Comparison of ENCODE assay signal across 8 mouse cellular contexts in the genomic region with DNA sequence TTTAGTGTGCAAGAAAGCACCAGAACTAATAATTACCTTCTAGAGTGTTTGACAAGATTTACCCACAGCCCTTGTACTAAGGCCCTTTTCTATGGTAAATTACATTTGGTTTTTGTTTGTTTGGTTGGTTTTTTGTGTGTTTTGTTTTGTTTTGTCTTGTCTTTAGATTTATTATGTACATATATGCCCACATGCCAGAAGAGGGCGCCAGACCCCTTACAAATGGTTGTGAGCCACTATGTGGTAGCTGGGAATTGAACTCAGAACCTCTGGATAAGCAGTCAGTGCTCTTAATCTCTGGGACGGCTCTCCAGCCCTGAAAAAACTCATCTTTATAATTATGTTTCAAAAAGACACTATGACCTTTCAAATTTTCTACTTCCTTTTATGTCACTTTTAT. TPM values are rescaled to one million over a fixed set of nuclear protein-coding genes. Genes with fewer than 3 reads are reported as not detected.
DNase-seq lines count a peak whose midpoint lies in the region; ATAC-seq lines count a peak whose summit lies in the region.

No protein-coding gene starts in this region.

- no peak for ATAC-seq in forebrain, embryonic 14.5 days
- ATAC-seq in forebrain, embryonic 15.5 days (replicated peaks), result no peak
- ATAC-seq in midbrain, embryonic 14.5 days (ENCODE audit: low FRiP score, low TSS enrichment), result no peak

- no peak overlapping the region for H3K9ac ChIP-seq in forebrain, embryonic 14.5 days (ENCODE audit: low read length)
- no peak overlapping the region for H3K9ac ChIP-seq in forebrain, embryonic 15.5 days (replicated peaks)
- no peak overlapping the region for H3K9ac ChIP-seq in midbrain, embryonic 14.5 days (replicated peaks; ENCODE audit: low read length)

- WGBS in forebrain, embryonic 14.5 days, result 22% methylated on average over 2 of the region's 2 CpGs
- WGBS in forebrain, embryonic 15.5 days, result 20% methylated on average over 2 of the region's 2 CpGs
- 21% methylated on average over 2 of the region's 2 CpGs for WGBS in midbrain, embryonic 14.5 days
- WGBS in midbrain, embryonic 10.5 days, result 28% methylated on average over 2 of the region's 2 CpGs

- H3K27me3 ChIP-seq in forebrain, embryonic 14.5 days (replicated peaks; ENCODE audit: control insufficient read depth, insufficient read depth, low read length), result no peaks in the 10 kb centered on the region
- no peaks in the 10 kb centered on the region for H3K27me3 ChIP-seq in forebrain, embryonic 15.5 days
- H3K27me3 ChIP-seq in midbrain, embryonic 14.5 days (ENCODE audit: control insufficient read depth, insufficient read depth, low read length), result no peaks in the 10 kb centered on the region
- H3K27me3 ChIP-seq in midbrain, embryonic 10.5 days (ENCODE audit: low read depth, poor library complexity, severe bottlenecking), result no peaks in the 10 kb centered on the region

- H3K9me3 ChIP-seq in forebrain, embryonic 14.5 days (replicated peaks; ENCODE audit: control insufficient read depth, low read length), result no peaks in the 10 kb centered on the region
- no peaks in the 10 kb centered on the region for H3K9me3 ChIP-seq in forebrain, embryonic 15.5 days
- H3K9me3 ChIP-seq in midbrain, embryonic 14.5 days (ENCODE audit: control insufficient read depth, low read length), result no peaks in the 10 kb centered on the region
- peaks cover 3% of the 10 kb centered on the region; the same call in 1 of the 2 replicates for H3K9me3 ChIP-seq in midbrain, embryonic 10.5 days (replicated peaks)

- H3K4me1 ChIP-seq in forebrain, embryonic 14.5 days (ENCODE audit: control insufficient read depth, insufficient read depth, low read length), result no peaks in the 10 kb centered on the region
- H3K4me1 ChIP-seq in forebrain, embryonic 15.5 days, result no peaks in the 10 kb centered on the region
- H3K4me1 ChIP-seq in midbrain, embryonic 14.5 days (ENCODE audit: control insufficient read depth, insufficient read depth, low read length), result no peaks in the 10 kb centered on the region
- peaks cover 3% of the 10 kb centered on the region for H3K4me1 ChIP-seq in midbrain, embryonic 10.5 days

- peak; percentile 51 for DNase-seq in forebrain, embryonic 14.5 days (ENCODE audit: low spot score)
- peak; percentile 57 for DNase-seq in midbrain, embryonic 14.5 days
- DNase-seq in midbrain, embryonic 10.5 days (ENCODE audit: low spot score), result no peak
- peak; percentile 68 to 76 for DNase-seq in adrenal gland, postnatal 36 days
- peak; percentile 47 for DNase-seq in forelimb bud, embryonic 11.5 days (ENCODE audit: low read depth, low spot score)
- peak; percentile 41 for DNase-seq in retina, postnatal 1 day
- DNase-seq in gastrocnemius, postnatal 25 days, result no peak

- no peak overlapping the region for H3K4me3 ChIP-seq in forebrain, embryonic 14.5 days (ENCODE audit: low read depth, low read length)
- H3K4me3 ChIP-seq in forebrain, embryonic 15.5 days, result no peak overlapping the region
- H3K4me3 ChIP-seq in midbrain, embryonic 14.5 days (replicated peaks; ENCODE audit: low read depth, low read length), result no peak overlapping the region
- H3K4me3 ChIP-seq in midbrain, embryonic 10.5 days, result no peak overlapping the region

- no peaks in the 10 kb centered on the region for H3K36me3 ChIP-seq in forebrain, embryonic 14.5 days (ENCODE audit: control insufficient read depth, insufficient read depth, low read length)
- no peaks in the 10 kb centered on the region for H3K36me3 ChIP-seq in forebrain, embryonic 15.5 days
- no peaks in the 10 kb centered on the region for H3K36me3 ChIP-seq in midbrain, embryonic 14.5 days (ENCODE audit: control insufficient read depth, insufficient read depth, low read length)
- H3K36me3 ChIP-seq in midbrain, embryonic 10.5 days, result no peaks in the 10 kb centered on the region

- no peak overlapping the region for H3K27ac ChIP-seq in forebrain, embryonic 14.5 days (ENCODE audit: low read depth, low read length)
- no peak overlapping the region for H3K27ac ChIP-seq in forebrain, embryonic 15.5 days (replicated peaks)
- no peak overlapping the region for H3K27ac ChIP-seq in midbrain, embryonic 14.5 days (replicated peaks; ENCODE audit: low read depth, low read length)
- H3K27ac ChIP-seq in midbrain, embryonic 10.5 days (replicated peaks), result no peak overlapping the region

- H3K4me2 ChIP-seq in forebrain, embryonic 14.5 days (ENCODE audit: low read length), result no peak overlapping the region
- no peak overlapping the region for H3K4me2 ChIP-seq in forebrain, embryonic 15.5 days (replicated peaks)
- no peak overlapping the region for H3K4me2 ChIP-seq in midbrain, embryonic 14.5 days (ENCODE audit: low read length)

RNA-seq across cellular contexts. Expression of gene Obscn, which starts 37.9 kb away (rescaled TPM):
- polyA plus RNA-seq in forebrain, embryonic 14.5 days (2014; fragmentation: Nextera tagmentation; extraction: Ambion mirVana), result 0.05 and 0.20 TPM in 2 replicates
- polyA plus RNA-seq in forebrain, embryonic 15.5 days (2015; fragmentation: Nextera tagmentation; extraction: Ambion mirVana), result 0.06 and 0.19 TPM in 2 replicates
- 0.37 and 0.43 TPM in 2 replicates for polyA plus RNA-seq in midbrain, embryonic 14.5 days (2014; fragmentation: Nextera tagmentation; extraction: Ambion mirVana)
- 0.01 TPM in 2 replicates for polyA plus RNA-seq in midbrain, embryonic 10.5 days (2016; fragmentation: Nextera tagmentation; extraction: Ambion mirVana)
- total RNA-seq in adrenal gland, postnatal 36 days (2021), result under 1 TPM; 0.93 to 0.95 TPM
- total RNA-seq in gastrocnemius, postnatal 25 days (2021), result 1,000 to 10,000 TPM; 1,440 to 1,520 TPM

Comparison
In these comparisons a context has a peak if more than half of its experiments do, and no peak if none do; other contexts are left out.
1. DNase-seq: peak in forebrain, embryonic 14.5 days (single experiment), midbrain, embryonic 14.5 days (single experiment), adrenal gland, postnatal 36 days (2 of 2), forelimb bud, embryonic 11.5 days (single experiment) and retina, postnatal 1 day (single experiment); none in midbrain, embryonic 10.5 days (single experiment) and gastrocnemius, postnatal 25 days (single experiment).